Mouse (Mus musculus) midbrain, embryonic 16.5 days (tissue): ENCODE measurements around the gene Psmb5. TPM values are rescaled to one million over a fixed set of nuclear protein-coding genes. Genes with fewer than 3 reads are reported as not detected.

ENCODE experiments used
- ATAC-seq: fragments of 200-750 bp; cut with Nextera tagmentation; 2 replicates; pipeline ENCODE4 v1.8.0; 2017; ENCODE audit warnings: moderate TSS enrichment
- H3K27ac ChIP-seq: fragments of 300-500 bp; sonication (generic); 2 replicates; pipeline ENCODE4 v1.5.1; 2014; ENCODE audit warnings: mild to moderate bottlenecking, low read length, mixed read lengths
- H3K27me3 ChIP-seq: fragments of 300-500 bp; sonication (generic); 2 replicates; pipeline ENCODE4 v1.6.1; 2014; ENCODE audit warnings: low read depth, low read length, mixed read lengths; ENCODE audit not compliant: control insufficient read depth, insufficient read depth
- H3K36me3 ChIP-seq: fragments of 300-500 bp; sonication (generic); 2 replicates; pipeline ENCODE4 v1.6.1; 2014; ENCODE audit warnings: mild to moderate bottlenecking, low read length, moderate library complexity, mixed read lengths; ENCODE audit not compliant: control insufficient read depth, insufficient read depth
- H3K4me1 ChIP-seq: fragments of 300-500 bp; sonication (generic); 2 replicates; pipeline ENCODE4 v1.6.1; 2014; ENCODE audit warnings: mild to moderate bottlenecking, low read length, mixed read lengths; ENCODE audit not compliant: control insufficient read depth, insufficient read depth
- H3K4me2 ChIP-seq: fragments of 300-500 bp; sonication (generic); 2 replicates; pipeline ENCODE4 v1.6.1; 2014; ENCODE audit warnings: mild to moderate bottlenecking, low read length, mixed read lengths
- H3K4me3 ChIP-seq: fragments of 300-500 bp; sonication (generic); 2 replicates; pipeline ENCODE4 v1.5.1; 2014; ENCODE audit warnings: low read depth, mild to moderate bottlenecking, low read length, moderate library complexity, mixed read lengths
- H3K9ac ChIP-seq: fragments of 300-500 bp; sonication (generic); 2 replicates; pipeline ENCODE4 v1.6.1; 2014; ENCODE audit warnings: low read depth, low read length, mixed read lengths
- H3K9me3 ChIP-seq: fragments of 300-500 bp; sonication (generic); replicated peaks from 2 replicates; pipeline ENCODE4 v1.6.1; 2014; ENCODE audit warnings: mild to moderate bottlenecking, low read length, mixed read lengths; ENCODE audit not compliant: control insufficient read depth, poor library complexity, severe bottlenecking
- WGBS: fragments of 180-500 bp; shearing (Covaris S2); extraction: QIAGEN DNeasy Blood & Tissue Kit; methylation state at CpG from one replicate; pipeline ENCODE4 v1.1.7; 2014; 5-methylcytosine and 5-hydroxymethylcytosine counted together
- polyA plus RNA-seq: library from polyadenylated mRNA; unstranded; fragments of >200 nt; fragmentation: Nextera tagmentation; extraction: Ambion mirVana; gene quantifications from 2 replicates; pipeline ENCODE4 v1.2.1, GENCODE M21; 2015

Gene Psmb5
- polyA plus RNA-seq, 1 experiment from 2014 or later = 432 TPM

GRCm38 (mm10) chr14:54638210-54638609 is 20.4 kb upstream of the Psmb5 start:
- Histone ChIP-seq H3K9me3 (no peaks in the 10 kb centered on the region), H3K36me3 (peaks cover 24% of the 10 kb centered on the region), H3K4me2 (no peak overlapping the region), H3K4me1 (peaks cover 18% of the 10 kb centered on the region), H3K9ac (peak overlapping the region; percentile 32; the same call in 1 of the 2 replicates), H3K27ac (no peak overlapping the region), H3K27me3 (no peaks in the 10 kb centered on the region), H3K4me3 (no peak overlapping the region)
- 77% methylated on average over 5 of the region's 5 CpGs for WGBS
- ATAC-seq = no peak

- H3K27me3 ChIP-seq = no peaks in the 10 kb centered on the region
- ATAC-seq = no peak
- H3K4me3 ChIP-seq = no peak overlapping the region
- peaks cover 18% of the 10 kb centered on the region for H3K4me1 ChIP-seq
- no peak overlapping the region for H3K9ac ChIP-seq
- no peak overlapping the region for H3K27ac ChIP-seq
- H3K9me3 ChIP-seq = no peaks in the 10 kb centered on the region
- 52% methylated on average over 8 of the region's 8 CpGs for WGBS
- H3K36me3 ChIP-seq = peaks cover 25% of the 10 kb centered on the region
- H3K4me2 ChIP-seq = no peak overlapping the region
These were observed 19.1 kb upstream of the Psmb5 start for GRCm38 (mm10) chr14:54636954-54637353.

DNA sequence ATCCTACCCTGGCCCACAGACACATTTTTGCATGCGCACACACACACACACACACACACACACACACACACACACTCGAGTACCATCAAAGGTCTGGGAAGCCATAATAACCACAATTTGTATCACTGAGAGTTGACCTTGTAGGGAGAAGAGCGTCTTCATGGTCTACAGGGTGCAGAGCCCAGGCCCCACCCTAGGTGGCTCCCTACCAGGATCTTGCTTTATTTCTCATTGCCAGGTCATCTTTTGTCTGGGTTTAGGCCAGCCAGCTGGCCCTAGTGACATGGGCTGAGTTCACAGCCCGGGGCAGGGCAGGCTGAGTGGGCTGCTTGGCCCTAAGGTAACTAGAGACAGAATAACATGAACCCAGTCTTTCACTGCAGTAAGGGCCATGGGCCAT is 16.4 kb upstream of the Psmb5 start:
- peaks cover 8% of the 10 kb centered on the region for H3K4me1 ChIP-seq
- no peak overlapping the region for H3K4me2 ChIP-seq
- no peak for ATAC-seq
- no peak overlapping the region for H3K4me3 ChIP-seq
- no peaks in the 10 kb centered on the region for H3K27me3 ChIP-seq
- H3K9ac ChIP-seq = no peak overlapping the region
- WGBS = 90% methylated on average over 4 of the region's 4 CpGs
- H3K27ac ChIP-seq = no peak overlapping the region
- H3K9me3 ChIP-seq = no peaks in the 10 kb centered on the region
- H3K36me3 ChIP-seq = peaks cover 41% of the 10 kb centered on the region

DNA sequence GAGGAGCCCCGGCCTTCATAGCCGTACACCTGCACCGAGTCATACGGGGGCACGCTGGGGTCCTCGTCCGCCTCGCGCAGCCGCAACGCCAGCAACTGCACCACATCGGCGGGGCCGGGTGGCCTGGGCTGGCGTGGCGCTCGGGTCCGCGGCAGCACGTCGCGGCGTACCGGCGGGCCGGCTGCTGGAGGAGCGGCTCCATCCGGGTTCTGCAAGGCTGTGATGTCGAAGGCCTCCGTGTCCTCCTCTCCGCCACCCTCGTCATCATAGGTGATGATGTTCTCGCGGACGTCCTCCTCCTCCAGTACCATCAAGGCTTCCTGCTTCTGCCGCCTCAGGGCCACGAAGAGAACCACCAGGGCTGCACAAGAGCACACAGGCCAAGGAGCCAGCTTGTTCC is 14.4 kb upstream of the Psmb5 start:
- no peak overlapping the region for H3K4me3 ChIP-seq
- H3K9me3 ChIP-seq = no peaks in the 10 kb centered on the region
- 93% methylated on average over 35 of the region's 37 CpGs for WGBS
- ATAC-seq = no peak
- H3K27me3 ChIP-seq = no peaks in the 10 kb centered on the region
- H3K4me1 ChIP-seq = no peaks in the 10 kb centered on the region
- H3K4me2 ChIP-seq = no peak overlapping the region
- no peak overlapping the region for H3K9ac ChIP-seq
- no peak overlapping the region for H3K27ac ChIP-seq
- H3K36me3 ChIP-seq = peaks cover 41% of the 10 kb centered on the region

DNA sequence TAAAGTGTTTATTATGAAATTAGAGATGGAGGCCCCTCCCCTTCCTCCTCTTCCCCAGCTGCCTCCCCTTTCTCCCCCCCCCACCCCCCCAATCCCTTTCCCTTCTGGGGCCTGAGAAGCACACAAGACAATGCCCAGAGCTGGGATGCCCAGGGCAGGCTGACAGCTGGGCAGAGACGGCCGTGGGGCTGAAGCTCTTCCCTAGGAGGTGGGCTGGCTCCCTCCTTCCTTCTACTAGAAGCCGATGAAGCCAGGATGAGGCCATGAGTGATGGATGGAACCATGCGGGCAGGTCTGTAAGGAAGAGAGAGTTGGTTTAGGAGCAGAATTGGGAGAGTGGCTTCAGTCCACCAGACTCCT is 13.4 kb upstream of the Psmb5 start:
- Histone ChIP-seq H3K4me3 (no peak overlapping the region), H3K4me2 (no peak overlapping the region), H3K36me3 (peaks cover 38% of the 10 kb centered on the region), H3K9me3 (no peaks in the 10 kb centered on the region), H3K27ac (peak overlapping the region; percentile 22; the same call in 1 of the 2 replicates), H3K9ac (peak overlapping the region; percentile 30; the same call in 1 of the 2 replicates), H3K27me3 (no peaks in the 10 kb centered on the region), H3K4me1 (no peaks in the 10 kb centered on the region)
- 55% methylated on average over 4 of the region's 4 CpGs for WGBS
- no peak for ATAC-seq

DNA sequence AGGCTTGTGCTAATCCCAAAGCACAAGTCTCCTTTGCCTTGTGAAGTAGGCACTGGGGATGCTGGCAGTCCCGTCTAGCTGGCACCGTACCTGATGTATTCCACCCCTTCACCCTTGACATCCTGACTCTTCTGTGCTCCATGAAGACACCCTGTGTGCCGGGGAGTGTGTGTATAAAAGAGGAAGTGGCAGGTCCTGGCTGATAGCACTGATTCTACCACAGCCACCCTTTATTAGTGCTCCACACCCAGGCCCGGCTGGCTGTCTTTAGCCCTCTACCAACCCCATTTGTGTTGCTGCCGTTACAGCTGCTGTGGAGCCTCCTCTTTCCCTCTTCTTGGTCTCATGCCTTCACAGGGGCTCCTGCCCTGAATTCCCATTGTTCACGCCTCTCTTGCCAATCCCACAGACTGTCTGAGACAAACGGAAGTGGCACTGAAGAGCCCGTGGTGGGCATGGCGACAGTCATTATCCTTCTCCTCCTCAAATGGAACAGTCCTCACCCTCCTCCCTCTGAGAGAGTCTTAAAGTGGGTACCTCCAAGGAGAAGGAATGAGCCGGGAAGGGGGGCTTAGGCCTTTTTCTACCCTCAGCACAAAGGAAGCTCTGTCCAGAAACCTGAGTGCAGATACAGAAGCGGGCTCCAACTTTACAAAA is 12.9 kb upstream of the Psmb5 start:
- ATAC-seq = peak; percentile 41; the same call in 1 of the 2 replicates
- 71% methylated on average over 11 of the region's 11 CpGs for WGBS
- Histone ChIP-seq H3K4me1 (no peaks in the 10 kb centered on the region), H3K36me3 (peaks cover 33% of the 10 kb centered on the region), H3K4me2 (no peak overlapping the region), H3K9ac (no peak overlapping the region), H3K27ac (peak overlapping the region; percentile 55; the same call in 1 of the 2 replicates), H3K9me3 (no peaks in the 10 kb centered on the region), H3K4me3 (no peak overlapping the region), H3K27me3 (no peaks in the 10 kb centered on the region)

DNA sequence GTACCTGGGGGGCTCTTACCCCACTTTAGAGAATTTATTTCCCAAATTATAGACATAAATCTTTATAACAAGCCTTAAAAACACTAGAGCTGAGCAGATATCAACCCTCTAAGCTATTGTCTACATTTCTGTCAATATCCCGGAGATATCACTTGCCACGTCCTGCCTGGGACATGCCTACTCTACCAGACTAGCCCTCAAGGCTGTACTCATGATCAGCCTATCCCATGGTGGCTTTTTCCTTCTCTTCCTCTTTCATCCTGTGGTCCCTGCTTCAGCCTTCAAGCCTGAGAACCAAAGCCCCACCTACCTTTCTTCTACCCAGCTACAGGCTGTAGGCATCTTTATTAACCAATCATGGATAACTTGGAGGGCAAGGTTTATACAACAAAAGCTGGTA is 12.0 kb upstream of the Psmb5 start:
- Histone ChIP-seq H3K9ac (no peak overlapping the region), H3K4me1 (no peaks in the 10 kb centered on the region), H3K4me3 (no peak overlapping the region), H3K27me3 (no peaks in the 10 kb centered on the region), H3K9me3 (no peaks in the 10 kb centered on the region), H3K27ac (no peak overlapping the region), H3K36me3 (peaks cover 31% of the 10 kb centered on the region), H3K4me2 (no peak overlapping the region)
- WGBS = 95% methylated on average over 2 of the region's 2 CpGs
- no peak for ATAC-seq

DNA sequence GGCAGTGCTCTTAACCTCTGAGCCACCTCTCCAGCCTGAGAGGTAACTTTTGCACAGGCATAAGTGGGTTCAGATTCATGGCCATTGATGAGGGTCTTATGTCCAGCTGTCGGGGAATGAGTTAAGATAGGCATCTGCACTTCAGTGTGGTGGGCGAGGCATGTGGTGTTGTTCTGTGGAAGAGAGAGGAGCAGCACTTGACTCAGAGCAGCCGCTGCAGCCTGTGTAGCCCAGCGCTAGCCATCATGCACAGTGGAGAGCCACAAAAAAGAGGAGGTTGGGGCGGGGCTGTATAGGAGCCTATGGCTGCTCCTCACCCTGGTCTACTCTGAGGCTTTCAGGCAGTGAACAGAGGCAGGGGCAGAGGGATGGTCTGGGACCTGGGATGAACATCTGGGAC is 10.3 kb upstream of the Psmb5 start:
- no peaks in the 10 kb centered on the region for H3K27me3 ChIP-seq
- WGBS = 72% methylated on average over 5 of the region's 5 CpGs
- no peak overlapping the region for H3K4me2 ChIP-seq
- H3K4me3 ChIP-seq = no peak overlapping the region
- no peaks in the 10 kb centered on the region for H3K9me3 ChIP-seq
- ATAC-seq = no peak
- no peak overlapping the region for H3K9ac ChIP-seq
- no peak overlapping the region for H3K27ac ChIP-seq
- peaks cover 27% of the 10 kb centered on the region for H3K36me3 ChIP-seq
- H3K4me1 ChIP-seq = no peaks in the 10 kb centered on the region

- WGBS = 75% methylated on average over 10 of the region's 10 CpGs
- no peak overlapping the region for H3K4me2 ChIP-seq
- H3K9me3 ChIP-seq = no peaks in the 10 kb centered on the region
- H3K27ac ChIP-seq = no peak overlapping the region
- ATAC-seq = no peak
- no peak overlapping the region for H3K4me3 ChIP-seq
- H3K27me3 ChIP-seq = no peaks in the 10 kb centered on the region
- no peaks in the 10 kb centered on the region for H3K4me1 ChIP-seq
- no peak overlapping the region; the same call in 1 of the 2 replicates for H3K9ac ChIP-seq
- no peaks in the 10 kb centered on the region; the same call in 1 of the 2 replicates for H3K36me3 ChIP-seq
These were observed 7.2 kb upstream of the Psmb5 start for GRCm38 (mm10) chr14:54624976-54625375.
